Mouse (Mus musculus) small intestine, adult 2 months (tissue): ENCODE data around the gene Lsamp. TPM values are rescaled to one million over a fixed set of nuclear protein-coding genes. Genes with fewer than 3 reads are reported as not detected.

Experiments
- H3K27ac ChIP-seq: fragments of 200-500 bp; 2 replicates; pipeline ENCODE4 v1.5.1; 2012; ENCODE audit warnings: low read depth, low read length, control low read depth, inconsistent platforms; ENCODE audit not compliant: insufficient read depth
- H3K27me3 ChIP-seq: fragments of 200-500 bp; 2 replicates; pipeline ENCODE4 v1.6.1; 2012; ENCODE audit warnings: mild to moderate bottlenecking, moderate library complexity, low read length, inconsistent platforms; ENCODE audit not compliant: control insufficient read depth, insufficient read depth
- H3K36me3 ChIP-seq: fragments of 200-500 bp; 2 replicates; pipeline ENCODE4 v1.6.1; 2012; ENCODE audit warnings: mild to moderate bottlenecking, low read length, control low read depth, inconsistent platforms; ENCODE audit not compliant: control insufficient read depth, insufficient read depth
- H3K4me1 ChIP-seq: fragments of 200-500 bp; 2 replicates; pipeline ENCODE4 v1.6.1; 2012; ENCODE audit warnings: low read length, inconsistent platforms, mixed read lengths; ENCODE audit not compliant: control insufficient read depth, insufficient read depth, insufficient read length
- H3K4me3 ChIP-seq: fragments of 200-500 bp; 2 replicates; pipeline ENCODE4 v1.5.1; 2012; ENCODE audit warnings: low read depth, mild to moderate bottlenecking, control low read depth, inconsistent platforms, low read length, moderate library complexity
- CTCF ChIP-seq: fragments of 200-500 bp; IDR thresholded peaks from 2 replicates; pipeline ENCODE4 v1.5.1; 2012; ENCODE audit warnings: low read depth, mild to moderate bottlenecking, control low read depth, inconsistent platforms, low read length, moderate library complexity, mixed read lengths; ENCODE audit not compliant: insufficient replicate concordance, insufficient read length; ENCODE audit errors: extremely low read depth
- POLR2A ChIP-seq: fragments of 200-500 bp; IDR thresholded peaks from 2 replicates; pipeline ENCODE4 v1.6.1; 2012; ENCODE audit warnings: low read depth, mild to moderate bottlenecking, control low read depth, inconsistent platforms, low read length, moderate library complexity
- WGBS: fragments of 180-500 bp; shearing (Covaris S2); methylation state at CpG from one replicate; pipeline ENCODE4 v1.1.7; 2018; 5-methylcytosine and 5-hydroxymethylcytosine counted together
- polyA plus RNA-seq: library from polyadenylated mRNA; depleted of rRNA; stranded (reverse); fragments of >200 nt; gene quantifications from 2 replicates; pipeline ENCODE4 v1.2.3, GENCODE M21; 2012

The Lsamp gene
- polyA plus RNA-seq, 1 experiment: 0.08 TPM

DNA sequence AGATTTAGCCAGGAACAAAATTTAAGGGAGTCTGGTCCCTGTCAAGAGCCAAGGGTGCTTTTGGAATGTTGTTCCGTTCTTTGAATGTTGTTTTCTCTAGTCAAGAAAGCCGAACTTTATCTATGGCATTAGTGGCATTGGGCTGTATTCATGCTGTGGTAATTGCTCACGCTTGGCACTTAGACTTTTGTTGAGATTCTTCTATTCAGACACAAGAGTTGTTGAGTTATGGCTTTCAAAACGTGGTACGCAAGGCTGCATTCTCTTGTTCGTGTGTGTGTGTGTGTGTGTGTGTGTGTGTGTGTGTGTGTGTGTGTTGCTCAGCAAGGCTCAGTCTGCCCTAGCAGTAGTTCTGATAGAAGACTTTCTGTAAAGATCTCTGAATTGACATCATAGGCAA lies 1549.5 kb downstream of the Lsamp start:
- WGBS: 23% methylated on average over 6 of the region's 6 CpGs
- Histone ChIP-seq H3K4me1 (no peaks in the 10 kb centered on the region), H3K36me3 (no peaks in the 10 kb centered on the region), H3K4me3 (no peak overlapping the region), H3K27me3 (no peaks in the 10 kb centered on the region), H3K27ac (no peak overlapping the region)
- TF ChIP-seq CTCF (no peak), POLR2A (no peak)

DNA sequence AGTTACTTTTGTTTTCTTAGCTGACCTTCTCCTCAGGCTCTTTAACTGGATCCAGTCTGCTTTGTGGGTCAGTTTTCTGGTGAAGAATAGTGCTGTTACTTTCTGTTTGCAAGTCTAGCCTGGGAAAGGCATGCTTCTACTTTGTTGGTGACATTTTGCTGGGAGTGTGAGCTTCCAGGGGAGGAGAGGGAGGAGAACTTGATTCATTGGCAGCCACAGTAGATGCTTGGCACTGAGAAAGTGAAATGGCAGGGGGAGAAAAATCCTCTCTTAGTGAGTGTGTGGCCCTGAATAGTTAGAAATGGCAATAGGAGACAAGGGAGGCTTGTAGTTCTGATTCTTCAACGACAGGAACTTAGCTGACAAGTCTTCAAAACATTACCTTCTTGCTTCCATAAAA lies 1551.6 kb downstream of the Lsamp start:
- no peaks in the 10 kb centered on the region for H3K4me1 ChIP-seq
- WGBS: 73% methylated on average over 1 of the region's 1 CpGs
- H3K27ac ChIP-seq: no peak overlapping the region
- H3K36me3 ChIP-seq: no peaks in the 10 kb centered on the region
- TF ChIP-seq POLR2A (no peak), CTCF (no peak)
- no peak overlapping the region for H3K4me3 ChIP-seq
- H3K27me3 ChIP-seq: no peaks in the 10 kb centered on the region

DNA sequence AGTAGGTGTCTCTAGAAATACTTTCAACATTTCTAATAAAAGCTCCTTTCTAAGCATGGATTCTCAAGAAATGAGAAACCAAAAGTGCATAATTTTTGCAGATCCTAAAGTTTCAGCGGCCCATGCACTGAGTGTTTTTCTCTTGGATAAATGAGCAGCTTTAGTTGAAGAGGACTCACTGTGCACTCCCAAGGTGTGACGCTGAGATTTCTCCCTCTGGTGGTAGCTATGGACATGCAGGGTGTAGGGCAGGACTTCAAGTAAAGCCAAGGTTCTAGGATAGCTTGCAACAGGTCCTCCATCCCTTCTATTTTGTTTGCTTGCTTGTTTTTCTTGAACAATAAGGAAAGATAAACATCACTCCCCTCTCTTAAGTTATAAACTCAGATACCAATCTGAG lies 1558.5 kb downstream of the Lsamp start:
- no peaks in the 10 kb centered on the region for H3K4me1 ChIP-seq
- H3K4me3 ChIP-seq: no peak overlapping the region
- H3K36me3 ChIP-seq: no peaks in the 10 kb centered on the region
- no peak overlapping the region for H3K27ac ChIP-seq
- no peak for TF ChIP-seq CTCF
- no peak for TF ChIP-seq POLR2A
- WGBS: 45% methylated on average over 2 of the region's 2 CpGs
- no peaks in the 10 kb centered on the region for H3K27me3 ChIP-seq

DNA sequence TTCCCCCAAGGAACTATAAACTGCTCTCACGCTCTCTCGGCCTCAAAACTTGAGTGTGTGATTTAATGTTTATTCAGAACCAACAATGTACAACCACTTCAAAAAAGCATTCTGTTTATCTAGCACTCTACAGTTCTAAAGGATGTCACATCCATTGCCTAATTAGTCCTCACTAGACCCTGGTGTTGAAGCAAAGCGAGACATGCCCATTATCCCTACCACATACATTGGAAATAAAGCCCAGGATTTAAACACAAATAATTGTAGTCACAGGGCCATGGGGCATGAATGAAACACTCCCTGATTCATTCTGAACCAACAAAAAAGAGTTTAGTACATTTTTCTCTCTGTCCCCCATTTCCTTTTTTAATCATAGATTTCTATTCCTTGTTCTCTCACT lies 1567.0 kb downstream of the Lsamp start:
- 80% methylated on average over 3 of the region's 3 CpGs for WGBS
- TF ChIP-seq CTCF (no peak), POLR2A (no peak)
- Histone ChIP-seq H3K27ac (no peak overlapping the region), H3K27me3 (no peaks in the 10 kb centered on the region), H3K36me3 (no peaks in the 10 kb centered on the region), H3K4me1 (no peaks in the 10 kb centered on the region), H3K4me3 (no peak overlapping the region)

DNA sequence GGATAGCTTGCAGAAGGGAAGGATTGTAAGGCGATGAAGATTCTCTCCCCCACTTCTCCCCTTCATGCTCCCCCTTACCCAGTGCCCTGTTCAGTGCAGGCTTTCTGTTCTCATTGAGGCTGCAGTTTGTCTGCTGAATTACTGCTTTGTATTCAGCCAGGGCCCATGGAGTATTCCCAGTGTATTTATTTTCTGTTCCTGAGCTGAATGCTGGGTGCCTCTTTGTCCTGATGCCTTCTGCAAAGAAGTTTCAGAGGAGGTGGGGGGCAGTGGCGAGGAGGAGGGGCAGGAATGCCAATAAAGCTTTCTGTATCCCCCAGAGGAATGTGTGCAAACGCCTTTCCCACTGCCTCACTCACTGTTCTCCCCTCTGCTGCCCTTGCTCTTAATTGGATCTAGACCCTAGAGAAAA lies 1567.7 kb downstream of the Lsamp start:
- no peaks in the 10 kb centered on the region for H3K4me1 ChIP-seq
- no peak overlapping the region for H3K4me3 ChIP-seq
- H3K36me3 ChIP-seq: no peaks in the 10 kb centered on the region
- H3K27me3 ChIP-seq: no peaks in the 10 kb centered on the region
- no peak for TF ChIP-seq CTCF
- no peak overlapping the region for H3K27ac ChIP-seq
- WGBS: 22% methylated on average over 3 of the region's 3 CpGs

GRCm38 (mm10) chr16:41557104-41557503 lies 1572.9 kb downstream of the Lsamp start:
- no peaks in the 10 kb centered on the region for H3K36me3 ChIP-seq
- TF ChIP-seq CTCF (no peak), POLR2A (no peak)
- H3K27ac ChIP-seq: no peak overlapping the region
- no peaks in the 10 kb centered on the region for H3K4me1 ChIP-seq
- no peak overlapping the region for H3K4me3 ChIP-seq
- no peaks in the 10 kb centered on the region for H3K27me3 ChIP-seq

- H3K27me3 ChIP-seq: no peaks in the 10 kb centered on the region
- H3K4me1 ChIP-seq: no peaks in the 10 kb centered on the region
- H3K27ac ChIP-seq: no peak overlapping the region
- 27% methylated on average over 2 of the region's 2 CpGs for WGBS
- no peaks in the 10 kb centered on the region for H3K36me3 ChIP-seq
- no peak overlapping the region for H3K4me3 ChIP-seq
- TF ChIP-seq POLR2A (no peak), CTCF (no peak)
These were observed 1581.1 kb downstream of the Lsamp start for GRCm38 (mm10) chr16:41565233-41565632.

- Histone ChIP-seq H3K27ac (no peak overlapping the region), H3K27me3 (no peaks in the 10 kb centered on the region), H3K4me1 (no peaks in the 10 kb centered on the region), H3K36me3 (no peaks in the 10 kb centered on the region), H3K4me3 (no peak overlapping the region)
- WGBS: 66% methylated on average over 5 of the region's 5 CpGs
- no peak for TF ChIP-seq POLR2A
- TF ChIP-seq CTCF: no peak
These were observed 1604.6 kb downstream of the Lsamp start for GRCm38 (mm10) chr16:41588675-41589301.
